Mouse (Mus musculus): ENCODE results near the gene E2f3. TPM values are rescaled to one million over a fixed set of nuclear protein-coding genes. Genes with fewer than 3 reads are reported as not detected.
A peak's percentile ranks its signal among the peaks of the same experiment; 100 is the strongest.

The E2f3 gene
- polyA plus RNA-seq (2014; fragmentation: Nextera tagmentation; extraction: Ambion mirVana): 4.1 and 5.3 TPM in 2 replicates

DNA sequence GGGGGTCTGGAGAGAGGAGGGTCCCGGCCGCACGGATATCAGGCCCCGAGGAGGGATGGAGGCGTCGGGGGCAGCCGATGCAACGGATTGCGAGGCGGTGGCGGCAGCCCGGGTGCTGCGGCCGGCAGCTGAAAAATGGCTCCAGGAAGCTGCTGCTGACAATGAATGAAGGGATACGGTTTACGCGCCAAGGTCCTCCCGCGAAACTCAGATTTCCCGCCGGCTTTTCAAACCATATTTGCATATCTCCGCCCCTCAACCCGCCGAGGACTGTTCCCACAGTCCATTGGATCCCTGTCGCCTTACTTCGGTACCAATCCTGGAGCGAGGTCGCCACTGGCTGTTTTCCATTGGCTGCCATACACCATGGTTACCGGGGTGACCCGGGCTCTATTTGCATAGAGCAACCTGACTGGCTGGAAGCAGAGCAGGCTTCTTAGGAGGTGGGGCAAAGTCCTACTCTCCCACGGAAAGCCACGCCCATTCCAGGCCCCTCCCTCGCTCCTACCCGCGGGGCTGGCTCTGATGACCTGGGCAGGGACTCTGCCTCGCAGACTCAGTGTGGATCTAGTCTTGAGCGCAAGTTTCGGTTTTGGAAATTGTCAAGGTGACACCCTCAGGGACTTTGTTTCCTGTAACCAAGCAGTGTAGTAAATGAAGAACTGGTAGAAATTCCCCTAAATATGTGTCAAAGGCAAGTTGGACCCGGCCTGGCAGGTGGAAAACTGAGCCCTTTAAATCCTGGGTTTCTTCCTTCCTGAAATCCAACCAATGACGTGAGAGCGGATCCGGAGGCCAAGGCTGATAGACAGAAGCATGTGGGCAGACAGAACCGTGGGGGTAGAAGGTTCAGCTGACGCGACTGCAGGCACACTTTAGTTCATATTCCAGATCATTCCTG is at the start of gene E2f3:
Gene E2f3 (minus strand): TSS at position 209 of the 901 bp plus-strand sequence.
- no peaks in the 10 kb centered on the region for H3K9me3 ChIP-seq (ENCODE audit: control insufficient read depth, low read length)
- H3K9ac ChIP-seq (replicated peaks; ENCODE audit: low read length): peak within 1 kb of the TSS; percentile 93
- 0% methylated on average over 45 of the region's 45 CpGs for WGBS
- H3K36me3 ChIP-seq (ENCODE audit: control insufficient read depth, insufficient read depth, low read length): no peaks in the 10 kb centered on the region
- H3K27me3 ChIP-seq (ENCODE audit: control insufficient read depth, insufficient read depth, low read length): no peaks in the 10 kb centered on the region
- peak within 1 kb of the TSS; percentile 99 for H3K4me2 ChIP-seq (ENCODE audit: low read length)
- H3K27ac ChIP-seq (replicated peaks; ENCODE audit: low read depth, low read length): peak within 1 kb of the TSS; percentile 90
- 0 out of 2 replicates have a peak, but pooled peaks cover 3% of the 10 kb centered on the region for H3K4me1 ChIP-seq (ENCODE audit: control insufficient read depth, insufficient read depth, low read length)
- peak within 1 kb of the TSS; percentile 96 for H3K4me3 ChIP-seq (replicated peaks; ENCODE audit: low read depth, low read length)
- peak; percentile 98 for ATAC-seq (ENCODE audit: low FRiP score, low TSS enrichment)
- peak; percentile 99 for DNase-seq

DNA sequence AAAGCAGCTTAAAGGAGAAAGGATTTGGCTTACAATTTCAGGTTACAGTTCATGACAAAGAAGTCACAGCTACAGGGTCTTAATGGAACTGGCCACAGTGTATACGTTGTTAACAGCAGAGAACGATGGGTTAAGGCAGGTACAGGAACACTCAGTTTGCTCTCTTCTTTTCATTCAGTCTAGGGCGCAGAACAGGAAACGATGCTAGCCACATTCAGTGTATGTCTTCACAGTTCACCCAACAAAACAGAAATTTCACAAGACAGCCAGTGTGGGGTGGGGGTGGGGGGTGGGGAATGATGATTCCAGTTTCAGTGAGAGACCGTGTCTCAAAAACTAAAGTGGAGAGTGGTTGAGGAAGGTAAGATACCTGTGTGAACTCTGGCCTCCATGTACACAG is 48.7 kb upstream of the E2f3 start:
- no peaks in the 10 kb centered on the region for H3K36me3 ChIP-seq (ENCODE audit: control insufficient read depth, insufficient read depth, low read length)
- H3K4me3 ChIP-seq (replicated peaks; ENCODE audit: low read depth, low read length): no peak overlapping the region
- no peaks in the 10 kb centered on the region for H3K4me1 ChIP-seq (ENCODE audit: control insufficient read depth, insufficient read depth, low read length)
- WGBS: 94% methylated on average over 5 of the region's 5 CpGs
- DNase-seq (no peak), ATAC-seq (ENCODE audit: low FRiP score, low TSS enrichment) (no peak)
- no peak overlapping the region for H3K27ac ChIP-seq (replicated peaks; ENCODE audit: low read depth, low read length)
- no peaks in the 10 kb centered on the region for H3K27me3 ChIP-seq (ENCODE audit: control insufficient read depth, insufficient read depth, low read length)
- H3K9ac ChIP-seq (replicated peaks; ENCODE audit: low read length): no peak overlapping the region
- H3K9me3 ChIP-seq (ENCODE audit: control insufficient read depth, low read length): peaks cover 3% of the 10 kb centered on the region; the same call in 1 of the 2 replicates
- no peak overlapping the region for H3K4me2 ChIP-seq (ENCODE audit: low read length)

DNA sequence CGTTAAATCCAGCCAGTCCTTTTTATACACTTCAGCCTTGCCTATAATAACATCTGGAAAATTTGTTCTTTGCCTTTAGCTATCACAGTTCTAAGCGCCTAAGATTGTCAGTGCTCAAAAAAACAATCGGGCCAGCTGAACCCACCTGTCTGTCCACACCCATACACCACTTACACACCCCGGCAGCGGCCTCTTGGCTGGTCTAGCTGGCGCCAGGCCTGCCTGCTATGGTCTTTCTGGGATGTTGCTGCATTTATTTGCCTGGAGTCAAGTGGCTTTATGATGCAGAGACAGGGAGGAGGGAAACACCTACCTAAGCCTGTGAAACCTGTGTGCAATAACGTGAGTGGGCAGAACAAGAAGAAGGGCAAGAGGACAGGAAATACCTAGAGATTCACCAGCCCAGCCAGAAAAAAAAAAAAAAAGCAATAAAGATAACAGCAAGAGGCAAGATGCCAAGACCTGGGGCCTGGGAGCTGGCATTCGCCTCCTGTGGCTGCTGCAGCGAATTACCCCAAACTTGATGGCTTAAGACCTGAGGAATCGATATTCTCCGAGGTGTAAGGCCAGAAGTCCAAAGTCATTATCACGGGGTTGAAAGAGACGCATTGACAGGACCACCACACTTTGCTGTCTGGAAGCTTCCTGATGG is 45.9 kb upstream of the E2f3 start:
- Histone ChIP-seq H3K4me2 (ENCODE audit: low read length) (no peak overlapping the region), H3K36me3 (ENCODE audit: control insufficient read depth, insufficient read depth, low read length) (no peaks in the 10 kb centered on the region), H3K9ac (replicated peaks; ENCODE audit: low read length) (no peak overlapping the region), H3K4me1 (ENCODE audit: control insufficient read depth, insufficient read depth, low read length) (no peaks in the 10 kb centered on the region), H3K27me3 (ENCODE audit: control insufficient read depth, insufficient read depth, low read length) (no peaks in the 10 kb centered on the region), H3K27ac (replicated peaks; ENCODE audit: low read depth, low read length) (no peak overlapping the region), H3K9me3 (ENCODE audit: control insufficient read depth, low read length) (peaks cover 3% of the 10 kb centered on the region; the same call in 1 of the 2 replicates), H3K4me3 (replicated peaks; ENCODE audit: low read depth, low read length) (no peak overlapping the region)
- DNase-seq (no peak), ATAC-seq (ENCODE audit: low FRiP score, low TSS enrichment) (no peak)
- WGBS: 87% methylated on average over 13 of the region's 13 CpGs

DNA sequence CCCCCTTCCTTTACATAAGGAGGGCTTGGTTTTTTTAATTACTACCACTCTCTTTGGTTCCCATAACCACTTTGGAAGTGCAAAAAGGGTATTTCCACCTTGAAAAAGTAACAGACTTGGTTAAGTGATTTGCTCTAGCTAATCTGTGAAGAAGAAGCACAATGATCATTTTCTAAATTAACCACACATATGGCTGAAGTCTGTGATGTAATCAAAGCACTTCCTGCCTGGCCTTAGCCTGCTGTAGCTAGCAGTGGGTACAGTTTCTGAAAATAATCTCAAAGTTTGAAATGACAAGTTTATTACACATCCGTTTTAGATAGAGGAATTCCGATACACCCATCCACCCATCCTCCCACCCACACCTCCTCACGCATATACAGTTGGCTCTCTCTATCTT is 42.0 kb upstream of the E2f3 start:
- Histone ChIP-seq H3K4me3 (replicated peaks; ENCODE audit: low read depth, low read length) (no peak overlapping the region), H3K4me2 (ENCODE audit: low read length) (no peak overlapping the region), H3K27me3 (ENCODE audit: control insufficient read depth, insufficient read depth, low read length) (no peaks in the 10 kb centered on the region), H3K36me3 (ENCODE audit: control insufficient read depth, insufficient read depth, low read length) (no peaks in the 10 kb centered on the region), H3K9ac (replicated peaks; ENCODE audit: low read length) (no peak overlapping the region), H3K4me1 (ENCODE audit: control insufficient read depth, insufficient read depth, low read length) (no peaks in the 10 kb centered on the region), H3K27ac (replicated peaks; ENCODE audit: low read depth, low read length) (no peak overlapping the region), H3K9me3 (ENCODE audit: control insufficient read depth, low read length) (no peaks in the 10 kb centered on the region)
- 93% methylated on average over 3 of the region's 3 CpGs for WGBS
- ATAC-seq (ENCODE audit: low FRiP score, low TSS enrichment): no peak
- no peak for DNase-seq

DNA sequence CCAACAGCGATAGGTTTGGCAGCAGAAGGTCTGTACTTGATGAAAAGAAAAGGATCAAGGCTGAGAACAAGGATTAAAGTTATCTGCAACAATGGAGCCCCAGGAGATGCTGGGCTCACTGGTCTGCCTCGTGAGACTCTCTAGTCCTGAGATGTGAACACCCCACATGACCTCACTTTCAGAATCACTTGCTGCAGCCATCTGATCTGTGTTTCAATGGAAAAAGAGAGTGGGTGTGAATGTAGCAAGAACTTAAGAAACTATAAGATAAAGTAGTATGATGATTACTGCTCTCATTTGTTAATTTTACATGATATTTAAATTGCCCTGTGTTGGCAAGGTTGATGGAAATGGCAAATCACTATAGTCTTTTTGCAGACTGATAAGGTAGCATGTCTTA is 36.6 kb upstream of the E2f3 start:
- no peaks in the 10 kb centered on the region for H3K27me3 ChIP-seq (ENCODE audit: control insufficient read depth, insufficient read depth, low read length)
- no peaks in the 10 kb centered on the region for H3K4me1 ChIP-seq (ENCODE audit: control insufficient read depth, insufficient read depth, low read length)
- H3K4me3 ChIP-seq (replicated peaks; ENCODE audit: low read depth, low read length): no peak overlapping the region
- no peaks in the 10 kb centered on the region for H3K36me3 ChIP-seq (ENCODE audit: control insufficient read depth, insufficient read depth, low read length)
- no peak overlapping the region for H3K4me2 ChIP-seq (ENCODE audit: low read length)
- DNase-seq: no peak
- 71% methylated on average over 2 of the region's 2 CpGs for WGBS
- H3K9me3 ChIP-seq (ENCODE audit: control insufficient read depth, low read length): no peaks in the 10 kb centered on the region
- no peak overlapping the region for H3K9ac ChIP-seq (replicated peaks; ENCODE audit: low read length)
- H3K27ac ChIP-seq (replicated peaks; ENCODE audit: low read depth, low read length): no peak overlapping the region
- ATAC-seq (ENCODE audit: low FRiP score, low TSS enrichment): no peak

DNA sequence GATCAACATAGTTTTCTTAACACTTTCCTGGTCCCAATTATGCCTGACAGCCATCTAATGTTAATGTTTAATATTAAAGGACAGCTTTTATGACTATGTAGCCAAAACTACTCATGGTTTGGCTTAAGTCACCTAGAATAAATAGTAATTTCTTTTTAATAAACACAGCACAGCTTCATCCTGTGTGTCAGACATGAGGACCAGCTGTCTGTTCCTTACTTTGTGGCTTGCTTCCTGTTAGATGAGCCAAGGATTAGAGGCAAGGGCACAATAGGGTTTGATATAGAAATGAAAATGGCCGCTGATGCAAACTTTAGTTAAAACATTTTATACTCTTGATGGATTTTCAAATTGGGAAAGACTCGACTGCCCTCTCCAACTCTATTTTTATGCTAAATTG is 32.7 kb upstream of the E2f3 start:
- Histone ChIP-seq H3K4me1 (ENCODE audit: control insufficient read depth, insufficient read depth, low read length) (no peaks in the 10 kb centered on the region), H3K4me3 (replicated peaks; ENCODE audit: low read depth, low read length) (no peak overlapping the region), H3K27ac (replicated peaks; ENCODE audit: low read depth, low read length) (no peak overlapping the region), H3K9ac (replicated peaks; ENCODE audit: low read length) (no peak overlapping the region), H3K36me3 (ENCODE audit: control insufficient read depth, insufficient read depth, low read length) (no peaks in the 10 kb centered on the region), H3K27me3 (ENCODE audit: control insufficient read depth, insufficient read depth, low read length) (no peaks in the 10 kb centered on the region), H3K4me2 (ENCODE audit: low read length) (no peak overlapping the region), H3K9me3 (ENCODE audit: control insufficient read depth, low read length) (no peaks in the 10 kb centered on the region)
- no peak for ATAC-seq (ENCODE audit: low FRiP score, low TSS enrichment)
- 85% methylated on average over 2 of the region's 2 CpGs for WGBS
- no peak for DNase-seq

DNA sequence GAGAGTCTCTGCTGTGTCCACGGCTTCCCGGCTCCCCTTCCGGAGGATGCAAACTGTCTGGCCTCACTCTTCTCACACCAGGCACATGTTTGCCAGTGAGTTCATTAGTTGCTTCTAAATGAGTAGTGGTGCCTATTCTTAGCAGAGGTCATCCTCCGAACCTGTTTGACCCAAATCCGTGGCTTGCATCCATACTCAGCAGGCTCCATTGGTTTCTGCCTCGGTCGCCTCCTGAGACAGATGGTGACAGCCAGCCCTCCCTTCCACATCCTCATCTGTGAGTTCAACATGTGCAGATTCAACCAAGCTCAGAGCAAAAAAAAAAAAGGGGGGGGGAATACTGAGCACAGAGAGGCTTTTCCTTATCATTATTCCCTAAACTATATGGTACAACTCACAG is 31.7 kb upstream of the E2f3 start:
- H3K4me2 ChIP-seq (ENCODE audit: low read length): no peak overlapping the region
- no peak overlapping the region for H3K9ac ChIP-seq (replicated peaks; ENCODE audit: low read length)
- no peaks in the 10 kb centered on the region for H3K4me1 ChIP-seq (ENCODE audit: control insufficient read depth, insufficient read depth, low read length)
- ATAC-seq (ENCODE audit: low FRiP score, low TSS enrichment): no peak
- DNase-seq: no peak
- no peaks in the 10 kb centered on the region for H3K9me3 ChIP-seq (ENCODE audit: control insufficient read depth, low read length)
- H3K27me3 ChIP-seq (ENCODE audit: control insufficient read depth, insufficient read depth, low read length): no peaks in the 10 kb centered on the region
- WGBS: 92% methylated on average over 7 of the region's 7 CpGs
- no peak overlapping the region for H3K4me3 ChIP-seq (replicated peaks; ENCODE audit: low read depth, low read length)
- H3K36me3 ChIP-seq (ENCODE audit: control insufficient read depth, insufficient read depth, low read length): no peaks in the 10 kb centered on the region
- H3K27ac ChIP-seq (replicated peaks; ENCODE audit: low read depth, low read length): no peak overlapping the region

DNA sequence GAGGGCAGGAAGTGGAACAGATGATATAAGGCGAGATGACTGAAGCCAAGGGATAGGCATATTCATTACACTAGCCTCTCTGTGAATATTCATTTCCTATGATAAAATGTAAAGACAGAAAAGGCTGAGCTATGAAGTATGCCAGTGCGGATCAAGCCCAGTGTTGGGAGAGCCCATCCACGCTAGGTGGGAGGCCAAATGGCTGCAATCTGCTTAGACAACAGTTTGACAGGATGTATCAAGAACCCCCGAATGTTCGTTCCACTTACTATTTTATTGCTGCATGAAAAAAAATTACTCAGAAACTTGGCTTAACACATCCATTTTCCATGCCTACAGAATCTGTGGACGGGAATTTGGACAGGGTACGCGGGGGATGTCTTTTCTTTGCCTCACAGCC is 28.7 kb upstream of the E2f3 start:
- Histone ChIP-seq H3K9me3 (ENCODE audit: control insufficient read depth, low read length) (no peaks in the 10 kb centered on the region), H3K4me3 (replicated peaks; ENCODE audit: low read depth, low read length) (no peak overlapping the region), H3K4me2 (ENCODE audit: low read length) (no peak overlapping the region), H3K36me3 (ENCODE audit: control insufficient read depth, insufficient read depth, low read length) (no peaks in the 10 kb centered on the region), H3K4me1 (ENCODE audit: control insufficient read depth, insufficient read depth, low read length) (no peaks in the 10 kb centered on the region), H3K9ac (replicated peaks; ENCODE audit: low read length) (no peak overlapping the region), H3K27me3 (ENCODE audit: control insufficient read depth, insufficient read depth, low read length) (no peaks in the 10 kb centered on the region), H3K27ac (replicated peaks; ENCODE audit: low read depth, low read length) (no peak overlapping the region)
- WGBS: 92% methylated on average over 8 of the region's 8 CpGs
- ATAC-seq (ENCODE audit: low FRiP score, low TSS enrichment) (no peak), DNase-seq (no peak)

Data from midbrain, embryonic 14.5 days (tissue).